Mouse (Mus musculus) left cerebral cortex, postnatal 4 days (tissue): ENCODE data around the gene Ifi207. TPM values are rescaled to one million over a fixed set of nuclear protein-coding genes. Genes with fewer than 3 reads are reported as not detected.
"Not testable (repeated sequence)": the region's sequence is repeated elsewhere in the genome, so short reads cannot be mapped to it uniquely, and the experiment has no call there.

Experiments used
- DNase-seq: peaks from one replicate; pipeline ENCODE4 v3.0.0-alpha.2; 2022
- intact Hi-C: fragments of 180-260 bp; cut with DNase I; formaldehyde crosslinking; loops from one replicate; pipeline ENCODE4 v1.15.1; 2025
- total RNA-seq, 2 experiments: library from RNA; stranded (reverse); gene quantifications; 2 replicates each; pipeline ENCODE4 v1.2.3; 2021

Ifi207 gene
- total RNA-seq = under 1 TPM; 0.24 to 0.28 TPM

DNA sequence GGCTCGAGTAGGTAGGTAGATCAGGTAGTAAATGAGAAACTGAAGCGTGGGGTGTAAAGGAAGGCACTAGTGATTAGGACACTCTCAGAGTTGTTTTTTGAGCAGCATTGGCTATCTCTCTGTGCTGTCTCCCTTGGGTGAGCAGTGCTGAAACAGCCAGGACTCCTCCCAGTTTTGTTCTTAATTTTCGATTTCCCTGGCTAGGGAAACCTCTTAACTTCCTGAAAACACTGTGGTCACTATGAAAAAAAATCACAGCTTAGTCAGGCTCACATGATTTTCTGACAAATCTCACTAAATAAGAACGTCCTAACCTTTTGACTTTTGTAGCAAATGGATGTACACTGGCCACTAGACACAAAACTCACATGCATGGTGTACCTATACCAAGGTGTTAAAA lies at the start of gene Ifi207:
Ifi207 (minus strand) TSS at position 92 of the 400 bp plus-strand sequence.
- intact Hi-C loops = no loop called here
- DNase-seq = no peak

DNA sequence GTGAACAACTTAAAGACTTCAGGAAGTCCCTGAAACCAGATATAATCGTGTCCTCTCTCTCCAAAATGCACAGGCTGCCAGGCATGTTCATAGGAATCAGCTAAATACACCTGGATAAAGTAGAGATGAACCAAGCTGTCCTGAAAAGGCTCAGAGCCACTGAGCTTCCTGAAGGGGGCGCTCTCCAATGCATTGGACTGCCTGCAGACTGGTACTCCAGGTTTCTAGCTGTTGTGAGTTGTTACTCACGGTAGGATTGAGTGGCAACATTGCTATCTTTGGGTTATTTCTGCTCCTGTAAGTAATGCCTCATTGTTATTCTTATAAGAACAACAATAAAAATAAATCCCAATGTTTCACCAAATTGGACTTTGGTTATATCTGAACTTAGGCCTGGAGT lies 31.9 kb upstream of the Ifi207 start:
- intact Hi-C loops, DNase-seq: not testable (repeated sequence)

- DNase-seq, intact Hi-C loops: not testable (repeated sequence)
Observed at GRCm38 (mm10) chr1:173766848-173767617, 25.5 kb upstream of the Ifi207 start, which contains the start of gene Ifi204. Gene Ifi204 (minus strand): TSS chr1:173766943.

GRCm38 (mm10) chr1:173760032-173760431 lies 18.5 kb upstream of the Ifi207 start:
- intact Hi-C loops = not testable (repeated sequence)

DNA sequence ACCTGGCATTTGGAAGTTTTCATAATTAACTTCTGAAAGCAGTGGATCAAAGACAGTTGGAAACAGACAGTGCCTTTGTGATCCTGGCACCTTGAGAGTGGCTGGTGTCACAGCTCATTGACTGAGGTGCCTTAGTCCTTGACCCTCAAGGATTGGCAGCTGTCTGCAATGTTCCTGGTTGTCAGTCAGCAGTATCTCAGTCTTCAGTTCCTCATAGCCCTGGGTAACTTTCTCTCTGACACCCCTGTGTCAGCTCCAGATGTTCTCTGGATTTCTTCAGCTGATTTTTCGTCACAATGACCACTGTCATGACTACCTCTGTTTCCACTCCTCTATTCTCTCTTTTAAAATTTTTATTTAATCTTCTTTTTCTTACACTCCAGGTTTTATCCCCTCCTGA lies 715 bp upstream of the Ifi207 start:
- intact Hi-C loops = no loop called here
- no peak for DNase-seq

More at GRCm38 (mm10) chr1:173760032-173760431, 18.5 kb upstream of the Ifi207 start:
- not testable (repeated sequence) for DNase-seq

DNA sequence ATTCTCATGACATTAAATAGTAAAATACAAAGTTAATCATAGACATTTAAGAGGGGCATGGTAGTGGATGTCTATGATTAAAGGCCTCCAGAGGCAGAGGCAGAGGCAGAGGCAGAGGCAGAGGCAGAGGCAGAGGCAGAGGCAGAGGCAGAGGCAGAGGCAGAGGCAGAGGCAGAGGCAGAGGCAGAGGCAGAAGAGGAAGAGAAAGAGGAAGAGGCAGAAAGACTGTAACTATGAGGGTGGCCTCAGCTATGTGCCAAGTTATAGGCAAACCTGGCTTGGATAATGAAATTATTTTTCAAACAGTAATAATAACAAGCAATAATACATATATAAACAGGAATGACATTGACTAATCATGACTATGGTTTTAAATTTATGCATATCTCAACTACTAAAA lies 1.0 kb downstream of the Ifi207 start:
- intact Hi-C loops = no loop called here

DNA sequence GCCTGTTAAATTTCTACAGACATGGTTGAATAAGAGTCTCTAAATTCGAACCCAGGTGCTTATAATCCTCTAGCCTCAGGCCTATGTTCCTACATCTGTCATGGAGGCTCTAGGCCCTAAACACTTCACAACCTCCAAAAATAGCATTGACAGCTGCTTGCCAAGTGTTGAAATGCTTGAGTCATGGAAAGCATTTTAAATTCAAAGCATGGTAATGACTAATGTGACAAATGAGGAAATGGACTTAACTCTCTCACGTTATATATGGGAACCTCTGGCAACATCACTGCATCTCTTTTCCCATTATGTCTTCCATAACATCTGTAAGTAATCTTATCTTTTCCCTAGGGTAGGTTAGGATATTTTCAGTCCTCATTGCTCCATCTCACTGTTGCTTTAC lies 4.6 kb downstream of the Ifi207 start:
- no peak for DNase-seq
- intact Hi-C loops = no loop called here

More for the DNA sequence above, 1.0 kb downstream of the Ifi207 start:
- DNase-seq = no peak

DNA sequence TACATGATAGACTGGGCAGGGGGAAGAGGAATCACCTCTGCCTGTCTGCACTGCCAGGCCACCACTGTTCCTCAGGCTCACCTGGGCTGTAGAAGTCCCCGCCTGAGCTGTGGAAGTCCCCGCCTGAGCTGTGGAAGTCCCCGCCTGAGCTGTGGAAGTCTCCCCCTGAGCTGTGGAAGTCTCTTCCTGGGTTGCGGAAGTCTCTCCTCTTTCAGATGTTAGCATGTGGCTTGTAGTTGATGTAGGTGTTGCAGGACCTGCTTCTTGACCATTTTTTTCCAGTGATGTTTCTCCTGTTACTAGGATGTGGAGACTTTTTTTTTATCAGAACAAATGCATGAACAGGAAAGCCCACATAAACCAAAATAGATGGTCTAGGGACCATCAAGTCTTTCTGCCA lies 6.5 kb downstream of the Ifi207 start:
- intact Hi-C loops, DNase-seq: not testable (repeated sequence)

- DNase-seq = peak; percentile 2
Observed at GRCm38 (mm10) chr1:173733219-173733618, 8.3 kb downstream of the Ifi207 start.

DNA sequence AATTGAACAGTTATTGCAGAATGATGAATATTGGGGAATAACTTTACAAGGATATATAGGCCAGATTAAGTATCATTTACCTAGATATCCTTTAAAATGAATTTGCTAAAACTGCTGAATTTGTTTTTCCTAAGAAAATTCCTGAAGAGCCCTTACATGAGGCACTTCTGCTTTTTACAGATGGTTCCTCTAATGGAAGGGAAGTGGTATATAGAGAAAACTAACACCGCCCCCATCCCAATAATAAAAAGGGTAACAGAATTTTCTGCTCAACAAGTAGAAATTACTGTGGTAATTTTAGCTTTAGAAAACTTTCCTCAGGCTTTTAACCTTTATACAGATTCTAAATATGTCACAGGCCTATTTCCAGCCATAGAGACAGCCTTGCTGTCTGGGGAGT lies 47.3 kb downstream of the Ifi207 start:
- intact Hi-C loops = no loop called here
- no peak for DNase-seq

More at GRCm38 (mm10) chr1:173733219-173733618, 8.3 kb downstream of the Ifi207 start:
- intact Hi-C loops = no loop called here

- intact Hi-C loops = not testable (repeated sequence)
Observed at GRCm38 (mm10) chr1:173678605-173679004, 62.9 kb downstream of the Ifi207 start.

DNA sequence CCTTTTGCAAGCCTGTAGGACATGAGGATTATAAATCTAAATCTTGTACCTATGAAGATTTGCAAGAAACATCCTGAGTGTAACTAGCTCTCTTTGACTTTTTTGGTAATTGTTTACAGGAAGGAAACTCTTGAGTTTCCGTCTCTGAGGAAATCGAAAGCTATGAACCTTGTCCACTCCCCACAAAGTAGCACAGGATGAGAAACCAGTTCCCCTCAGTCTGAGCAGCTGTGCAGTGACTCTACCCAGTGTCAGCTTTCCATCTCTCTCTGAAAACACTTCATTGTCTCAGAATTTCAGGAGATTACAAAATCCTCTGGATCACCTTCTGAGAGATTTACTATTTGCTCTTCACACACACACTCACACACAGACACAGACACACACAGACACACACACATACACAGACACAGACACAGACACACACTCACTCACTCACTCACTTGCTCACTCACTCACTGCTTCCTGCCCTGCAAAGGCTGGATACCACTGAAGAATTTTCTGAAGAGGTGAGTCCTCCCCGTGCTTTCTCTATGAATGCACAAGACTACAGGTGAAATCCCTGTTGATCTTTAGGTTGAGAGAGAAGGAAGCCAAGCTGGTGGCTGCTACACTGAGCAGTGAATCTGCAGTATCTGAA lies 68.0 kb downstream of the Ifi207 start, which contains the start of gene Ifi208:
Ifi208 (plus strand) TSS at position 218 of the 640 bp plus-strand sequence.
- intact Hi-C loops, DNase-seq: not testable (repeated sequence)

More at GRCm38 (mm10) chr1:173678605-173679004, 62.9 kb downstream of the Ifi207 start:
- not testable (repeated sequence) for DNase-seq

Other genes starting within 250 kb of the Ifi207 start
- not detected for gene Ifi214, start 205.8 kb downstream of the Ifi207 start, total RNA-seq
- gene Ifi213, start 142.5 kb downstream of the Ifi207 start, total RNA-seq = under 1 TPM in 1 of 2 experiments, not detected in 1; 0.12 TPM
- not detected for gene Ifi209, start 110.8 kb downstream of the Ifi207 start, total RNA-seq
- under 1 TPM in 1 of 2 experiments, not detected in 1; 0.12 TPM for gene Ifi208, start 68.1 kb downstream of the Ifi207 start, total RNA-seq
- under 1 TPM in 1 of 2 experiments, not detected in 1; 0.16 TPM for gene Ifi204, start 25.2 kb upstream of the Ifi207 start, total RNA-seq
- under 1 TPM in 1 of 2 experiments, not detected in 1; 0.26 TPM for gene Ifi211, start 171.3 kb upstream of the Ifi207 start, total RNA-seq
- gene Mndal, start 200.7 kb upstream of the Ifi207 start, total RNA-seq = 1 to 10 TPM; 1.3 to 1.6 TPM
- gene Ifi203, start 200.9 kb upstream of the Ifi207 start, total RNA-seq = under 1 TPM; 0.68 to 0.72 TPM
- not detected for gene Ifi202b, start 241.0 kb upstream of the Ifi207 start, total RNA-seq